Mouse (Mus musculus) heart, adult 2 months (tissue): Measurements from ENCODE around the gene Sfswap. TPM values are rescaled to one million over a fixed set of nuclear protein-coding genes. Genes with fewer than 3 reads are reported as not detected.
A peak's percentile ranks its signal among the peaks of the same experiment; 100 is the strongest.
"Not testable (repeated sequence)": the region's sequence is repeated elsewhere in the genome, so short reads cannot be mapped to it uniquely, and the experiment has no call there.

ENCODE experiments used
- DNase-seq, 2 experiments: peaks; one replicate each; pipeline ENCODE4 v3.0.0; 2021
- H3K27ac ChIP-seq: fragments of 200-600 bp; 2 replicates; pipeline ENCODE4 v1.8.1; 2022
- H3K27me3 ChIP-seq: fragments of 200-500 bp; 2 replicates; pipeline ENCODE4 v1.6.1; 2012; ENCODE audit warnings: mild to moderate bottlenecking, low read length, inconsistent platforms, mixed read lengths; ENCODE audit not compliant: control insufficient read depth, insufficient read depth
- H3K36me3 ChIP-seq: fragments of 200-500 bp; 2 replicates; pipeline ENCODE4 v1.6.1; 2012; ENCODE audit warnings: low read length, inconsistent platforms; ENCODE audit not compliant: control insufficient read depth, insufficient read depth
- H3K4me1 ChIP-seq: fragments of 200-500 bp; 2 replicates; pipeline ENCODE4 v1.6.1; 2011; ENCODE audit warnings: low read length; ENCODE audit not compliant: control insufficient read depth, insufficient read depth
- H3K4me3 ChIP-seq: fragments of 200-600 bp; 2 replicates; pipeline ENCODE4 v1.8.1; 2022
- H3K79me2 ChIP-seq: fragments of 200-500 bp; replicated peaks from 2 replicates; pipeline ENCODE4 v1.6.1; 2012; ENCODE audit warnings: mild to moderate bottlenecking, inconsistent platforms, low read length, moderate library complexity, mixed read lengths; ENCODE audit not compliant: control insufficient read depth, insufficient read depth
- H3K9ac ChIP-seq: fragments of 200-500 bp; 2 replicates; pipeline ENCODE4 v1.6.1; 2012; ENCODE audit warnings: low read depth, mild to moderate bottlenecking, control low read depth, inconsistent platforms, low read length, mixed read lengths
- CTCF ChIP-seq: fragments of 200-600 bp; IDR thresholded peaks from 2 replicates; pipeline ENCODE4 v1.8.1; 2022; ENCODE audit warnings: antibody characterized with exemption, mild to moderate bottlenecking, moderate library complexity
- EP300 ChIP-seq: fragments of 200-500 bp; IDR thresholded peaks from 2 replicates; pipeline ENCODE4 v1.6.1; 2011; ENCODE audit warnings: low read depth, low read length, control low read depth; ENCODE audit not compliant: insufficient read depth
- POLR2A ChIP-seq: fragments of 200-500 bp; IDR thresholded peaks from 2 replicates; pipeline ENCODE4 v1.6.1; 2011; ENCODE audit warnings: mild to moderate bottlenecking, low read depth, low read length, control low read depth; ENCODE audit not compliant: insufficient read depth
- WGBS: fragments of 180-500 bp; shearing (Covaris S2); methylation state at CpG from one replicate; pipeline ENCODE4 v1.1.7; 2018; 5-methylcytosine and 5-hydroxymethylcytosine counted together
- intact Hi-C: fragments of 180-260 bp; cut with DNase I; formaldehyde crosslinking; loops from one replicate; pipeline ENCODE4 v1.15.1; 2025
- polyA plus RNA-seq: library from polyadenylated mRNA; depleted of rRNA; stranded (reverse); fragments of >200 nt; gene quantifications from 2 replicates; pipeline ENCODE4 v1.2.3, GENCODE M21; 2012; rRNA removed
- total RNA-seq, 2 experiments: library from RNA; stranded (reverse); gene quantifications; 2 replicates each; pipeline ENCODE4 v1.2.3; 2021

The Sfswap gene
- total and polyA plus RNA-seq, 3 experiments, result 24.1 to 33.1 (median 25.9) TPM

DNA sequence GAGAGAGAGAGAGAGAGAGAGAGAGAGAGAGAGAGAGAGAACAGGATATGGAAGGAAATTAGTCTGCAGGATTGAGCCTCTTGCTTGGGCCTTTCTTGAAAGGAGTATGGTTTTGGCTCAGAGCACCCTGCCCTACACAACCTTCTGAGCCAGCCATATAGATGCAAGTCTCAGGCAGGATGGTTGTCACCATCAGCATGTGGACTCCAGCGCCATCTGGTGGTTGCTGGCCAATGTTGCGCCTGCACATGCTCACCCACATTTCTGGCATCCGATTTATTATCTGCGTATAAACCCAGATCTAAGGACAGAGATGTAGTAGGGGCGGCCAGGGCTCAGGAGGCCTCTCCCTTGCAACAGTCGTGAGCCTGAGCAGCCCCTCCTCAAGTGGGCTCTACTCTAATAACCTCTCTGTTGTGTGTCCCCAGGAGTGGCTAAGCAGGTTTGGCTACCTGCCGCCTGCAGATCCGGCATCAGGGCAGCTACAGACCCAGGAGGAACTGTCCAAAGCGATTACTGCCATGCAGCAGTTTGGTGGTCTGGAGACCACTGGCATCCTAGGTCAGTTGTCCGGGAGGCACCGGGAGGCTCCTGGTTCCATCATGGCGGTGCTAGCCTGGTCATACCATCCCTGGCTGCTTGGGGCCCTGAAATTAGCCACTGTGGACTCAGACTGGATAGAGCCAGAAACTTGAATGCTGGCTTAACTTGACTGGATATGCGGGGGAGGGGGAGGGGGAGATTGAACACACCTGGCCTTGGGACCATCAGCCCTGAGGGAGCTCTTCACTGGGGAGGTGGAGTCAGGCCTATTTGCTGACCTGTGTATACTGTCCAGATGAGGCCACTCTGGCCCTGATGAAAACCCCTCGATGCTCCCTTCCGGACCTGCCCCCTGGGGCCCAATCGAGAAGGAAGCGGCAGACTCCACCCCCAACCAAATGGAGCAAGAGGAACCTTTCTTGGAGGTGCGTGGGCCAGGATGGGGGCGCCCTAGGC, 93.4 kb downstream of the Sfswap start:
- H3K36me3 ChIP-seq, result no peaks in the 10 kb centered on the region
- H3K4me3 ChIP-seq, result no peak overlapping the region
- WGBS, result 32% methylated on average over 19 of the region's 19 CpGs
- peak; percentile 79 to 88 for DNase-seq
- intact Hi-C loops, result loop anchor here (1.0 to 2.0 kb wide), 2 partner anchors 416 to 532 kb away; no protein-coding TSS in a partner anchor
- TF ChIP-seq EP300 (peak; percentile 67; the same call in 1 of the 2 replicates), POLR2A (no peak), CTCF (peak; percentile 93)
- no peaks in the 10 kb centered on the region for H3K79me2 ChIP-seq
- no peak overlapping the region for H3K27ac ChIP-seq
- no peak overlapping the region for H3K9ac ChIP-seq
- H3K27me3 ChIP-seq, result no peaks in the 10 kb centered on the region
- H3K4me1 ChIP-seq, result no peaks in the 10 kb centered on the region

DNA sequence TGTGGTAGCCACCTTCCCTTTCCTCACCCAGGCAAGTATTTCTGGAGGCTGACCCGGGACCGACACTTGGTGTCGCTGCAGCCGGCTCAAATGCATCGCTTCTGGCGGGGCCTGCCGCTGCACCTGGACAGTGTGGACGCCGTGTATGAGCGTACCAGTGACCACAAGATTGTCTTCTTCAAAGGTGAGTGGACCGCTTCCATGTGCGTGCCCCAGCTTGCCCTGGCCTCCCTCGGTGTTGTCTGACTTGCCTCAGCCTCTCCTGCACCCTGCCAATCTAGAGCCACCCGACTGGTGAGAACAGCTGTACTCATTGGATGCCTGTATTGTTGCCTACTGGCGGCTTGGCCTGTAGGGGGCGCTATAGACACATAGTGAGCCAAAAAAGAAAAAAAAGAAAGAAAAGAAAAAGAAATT, 101.1 kb downstream of the Sfswap start:
- no peaks in the 10 kb centered on the region for H3K36me3 ChIP-seq
- no peak overlapping the region for H3K9ac ChIP-seq
- 46% methylated on average over 16 of the region's 16 CpGs for WGBS
- H3K79me2 ChIP-seq, result no peaks in the 10 kb centered on the region
- TF ChIP-seq EP300, result no peak
- peak; percentile 55 for TF ChIP-seq CTCF
- H3K4me3 ChIP-seq, result no peak overlapping the region
- no peaks in the 10 kb centered on the region for H3K4me1 ChIP-seq
- intact Hi-C loops, result no loop called here
- no peak for DNase-seq
- no peaks in the 10 kb centered on the region for H3K27me3 ChIP-seq
- no peak overlapping the region for H3K27ac ChIP-seq

GRCm38 (mm10) chr5:129607476-129607875, 106.5 kb downstream of the Sfswap start:
- no peak overlapping the region for H3K27ac ChIP-seq
- H3K79me2 ChIP-seq, result no peaks in the 10 kb centered on the region
- intact Hi-C loops, result no loop called here
- no peaks in the 10 kb centered on the region for H3K36me3 ChIP-seq
- H3K4me1 ChIP-seq, result no peaks in the 10 kb centered on the region
- no peak for DNase-seq
- TF ChIP-seq POLR2A (no peak), EP300 (no peak), CTCF (no peak)
- H3K9ac ChIP-seq, result no peak overlapping the region
- WGBS, result 83% methylated on average over 8 of the region's 8 CpGs
- H3K4me3 ChIP-seq, result no peak overlapping the region
- no peaks in the 10 kb centered on the region for H3K27me3 ChIP-seq

DNA sequence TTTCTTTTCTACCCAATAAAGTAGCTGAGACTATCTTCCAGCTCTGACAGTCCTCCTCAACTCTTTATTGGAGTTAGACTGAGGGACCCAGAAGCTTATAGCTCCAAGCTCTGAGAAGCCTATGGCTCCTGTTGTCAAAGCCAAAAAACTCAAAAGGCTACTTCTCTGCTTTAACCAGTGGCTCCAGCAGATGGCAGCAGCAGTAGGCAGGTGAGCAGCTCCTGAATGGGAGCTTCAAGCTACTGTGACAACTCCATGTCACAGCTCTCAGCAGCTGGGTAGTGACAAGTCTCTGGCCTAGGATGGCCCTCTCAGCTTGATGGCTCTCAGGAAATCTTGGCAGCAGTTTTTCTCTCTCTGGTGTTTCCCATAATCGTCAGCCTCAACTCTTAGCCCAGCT, 110.0 kb downstream of the Sfswap start:
- TF ChIP-seq CTCF, result peak; percentile 87
- TF ChIP-seq POLR2A, result no peak
- TF ChIP-seq EP300, result peak; percentile 67; the same call in 1 of the 2 replicates

GRCm38 (mm10) chr5:129620600-129620999, 119.6 kb downstream of the Sfswap start:
- H3K27me3 ChIP-seq, H3K4me1 ChIP-seq, H3K27ac ChIP-seq, H3K79me2 ChIP-seq, intact Hi-C loops, DNase-seq, H3K9ac ChIP-seq, H3K36me3 ChIP-seq, H3K4me3 ChIP-seq: not testable (repeated sequence)
- peak; percentile 43 for TF ChIP-seq CTCF
- WGBS, result 53% methylated on average over 9 of the region's 9 CpGs

More for the DNA sequence above, 110.0 kb downstream of the Sfswap start:
- Histone ChIP-seq H3K4me1 (no peaks in the 10 kb centered on the region), H3K79me2 (no peaks in the 10 kb centered on the region), H3K27me3 (no peaks in the 10 kb centered on the region), H3K4me3 (no peak overlapping the region), H3K27ac (no peak overlapping the region), H3K36me3 (no peaks in the 10 kb centered on the region), H3K9ac (no peak overlapping the region)
- intact Hi-C loops, result loop anchor here (1.0 to 5.0 kb wide), 3 partner anchors 106 to 266 kb away; partner anchors contain the start of gene Mrps17
- peak; percentile 56 to 67 for DNase-seq
- 15% methylated on average over 1 of the region's 1 CpGs for WGBS

Other genes starting within 250 kb of the Sfswap start
- gene Mmp17, start 82.9 kb downstream of the Sfswap start, total RNA-seq, result 1 to 10 TPM; 1.0 to 1.4 TPM
- gene Mmp17, start 82.9 kb downstream of the Sfswap start, polyA plus RNA-seq, result 1.4 and 1.5 TPM in 2 replicates
- gene Zfp11, start 168.9 kb downstream of the Sfswap start, total RNA-seq, result 1 to 10 TPM; 2.5 to 3.1 TPM
- 1.7 and 4.0 TPM in 2 replicates for gene Zfp11, start 168.9 kb downstream of the Sfswap start, polyA plus RNA-seq
- not detected for gene Sept14, start 207.3 kb downstream of the Sfswap start, total RNA-seq
- gene Sept14, start 207.3 kb downstream of the Sfswap start, polyA plus RNA-seq, result not detected in 2 replicates
- gene Mrps17, start 214.3 kb downstream of the Sfswap start, total RNA-seq, result 10 to 100 TPM; 76.8 to 86.4 TPM
- gene Mrps17, start 214.3 kb downstream of the Sfswap start, polyA plus RNA-seq, result 107 and 130 TPM in 2 replicates
- 100 to 1,000 TPM; 785 to 948 TPM for gene Nipsnap2, start 223.8 kb downstream of the Sfswap start, total RNA-seq
- gene Nipsnap2, start 223.8 kb downstream of the Sfswap start, polyA plus RNA-seq, result 462 and 670 TPM in 2 replicates